Comparison of ENCODE assay signal across 8 mouse cellular contexts in the genomic region with DNA sequence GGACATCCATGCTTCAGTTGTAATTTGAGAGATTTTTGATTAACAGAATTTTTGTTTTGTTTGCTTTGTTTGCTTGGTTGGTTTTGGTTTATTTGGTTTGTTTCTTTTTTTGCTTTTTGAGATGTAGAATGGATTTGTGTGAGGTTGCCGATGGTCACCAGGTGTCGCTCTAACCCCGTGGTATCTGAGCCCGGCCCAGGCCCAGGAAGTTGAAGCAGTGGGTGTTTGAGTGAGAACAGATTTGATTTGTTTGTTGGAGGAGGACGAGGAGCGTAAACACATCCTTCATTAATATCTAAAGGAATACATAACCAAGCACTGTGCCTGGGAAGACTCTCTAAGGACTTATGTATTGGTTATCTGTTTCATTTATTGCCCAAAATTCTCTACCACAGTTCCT.
DNase-seq lines count a peak whose midpoint lies in the region; ATAC-seq and TF ChIP-seq lines count a peak whose summit lies in the region.

No protein-coding gene starts in this region.

- intact Hi-C loops in left cerebral cortex, postnatal 36 days (cut with DNase I): loop anchor here (2.0 to 5.0 kb wide), 3 partner anchors 400 to 773 kb away; no protein-coding TSS in a partner anchor

- 3% methylated on average over 6 of the region's 6 CpGs for WGBS in liver, embryonic 12.5 days (ENCODE audit: insufficient replicate concordance)
- 4% methylated on average over 6 of the region's 6 CpGs for WGBS in forebrain, embryonic 16.5 days
- WGBS in stomach, postnatal 0 days: 2% methylated on average over 6 of the region's 6 CpGs

- H3K36me3 ChIP-seq in liver, embryonic 12.5 days: no peaks in the 10 kb centered on the region
- no peaks in the 10 kb centered on the region for H3K36me3 ChIP-seq in forebrain, embryonic 16.5 days (ENCODE audit: control insufficient read depth, insufficient read depth)
- no peaks in the 10 kb centered on the region for H3K36me3 ChIP-seq in stomach, postnatal 0 days (ENCODE audit: control insufficient read depth, insufficient read depth, low read length)

- no peak overlapping the region for H3K27ac ChIP-seq in liver, embryonic 12.5 days
- H3K27ac ChIP-seq in forebrain, embryonic 16.5 days (ENCODE audit: low read length): no peak overlapping the region
- no peak overlapping the region for H3K27ac ChIP-seq in stomach, postnatal 0 days (replicated peaks)

- DNase-seq in liver: peak; percentile 37
- DNase-seq in cerebellum, adult 11-12 months: peak; percentile 34
- DNase-seq in left cerebral cortex, postnatal 36 days (ENCODE audit: low spot score in 2 of 2): peak; percentile 63 to 67
- peak; percentile 69 for DNase-seq in naive thymus-derived CD4-positive, alpha-beta T cell, adult 2 months (ENCODE audit: low read depth)
- peak; percentile 76 for DNase-seq in stomach, postnatal 0 days (ENCODE audit: low spot score)

- TF ChIP-seq EP300 in stomach, postnatal 0 days (optimal IDR thresholded peaks at IDR 0.05): no peak

- H3K9me3 ChIP-seq in liver, embryonic 12.5 days (replicated peaks): no peaks in the 10 kb centered on the region
- no peaks in the 10 kb centered on the region for H3K9me3 ChIP-seq in forebrain, embryonic 16.5 days (ENCODE audit: control insufficient read depth, low read length)
- H3K9me3 ChIP-seq in stomach, postnatal 0 days (ENCODE audit: control insufficient read depth, low read length): no peaks in the 10 kb centered on the region

- peak; percentile 92 for TF ChIP-seq CTCF in stomach, postnatal 0 days (IDR thresholded peaks at IDR 0.05; ENCODE audit: low read depth)

- no peak overlapping the region for H3K4me2 ChIP-seq in liver, embryonic 12.5 days
- peak overlapping the region; percentile 19; the same call in 1 of the 2 replicates for H3K4me2 ChIP-seq in forebrain, embryonic 16.5 days (ENCODE audit: low read length)
- H3K4me2 ChIP-seq in stomach, postnatal 0 days (replicated peaks; ENCODE audit: low read depth): no peak overlapping the region

- no peaks in the 10 kb centered on the region for H3K4me1 ChIP-seq in liver, embryonic 12.5 days
- H3K4me1 ChIP-seq in forebrain, embryonic 16.5 days (replicated peaks; ENCODE audit: control insufficient read depth, insufficient read depth, low read length): peaks cover 2% of the 10 kb centered on the region; the same call in 1 of the 2 replicates
- no peaks in the 10 kb centered on the region for H3K4me1 ChIP-seq in stomach, postnatal 0 days (replicated peaks; ENCODE audit: control insufficient read depth, insufficient read depth)

- H3K4me3 ChIP-seq in liver, embryonic 12.5 days: no peak overlapping the region
- H3K4me3 ChIP-seq in forebrain, embryonic 16.5 days (replicated peaks; ENCODE audit: low read length): no peak overlapping the region; the same call in 1 of the 2 replicates
- H3K4me3 ChIP-seq in stomach, postnatal 0 days (ENCODE audit: low read depth, low read length): no peak overlapping the region

- ATAC-seq in liver, embryonic 12.5 days: no peak
- ATAC-seq in forebrain, embryonic 16.5 days: peak; percentile 75; the same call in 1 of the 2 replicates
- ATAC-seq in inflammation-experienced regulatory T-cells, adult 6 months: peak; percentile 48
- ATAC-seq in stomach, postnatal 0 days (ENCODE audit: low FRiP score, low TSS enrichment): no peak

- no peak overlapping the region for H3K9ac ChIP-seq in liver, embryonic 12.5 days
- no peak overlapping the region for H3K9ac ChIP-seq in forebrain, embryonic 16.5 days (replicated peaks; ENCODE audit: low read depth, low read length)
- H3K9ac ChIP-seq in stomach, postnatal 0 days (ENCODE audit: low read length): no peak overlapping the region

- no peaks in the 10 kb centered on the region for H3K27me3 ChIP-seq in liver, embryonic 12.5 days (replicated peaks)
- 0 out of 2 replicates have a peak, but pooled peaks cover 3% of the 10 kb centered on the region for H3K27me3 ChIP-seq in forebrain, embryonic 16.5 days (replicated peaks; ENCODE audit: control insufficient read depth, insufficient read depth, low read length)
- no peaks in the 10 kb centered on the region for H3K27me3 ChIP-seq in stomach, postnatal 0 days (ENCODE audit: control insufficient read depth, insufficient read depth, low read length)

Comparison
In these comparisons a context has a peak if more than half of its experiments do, and no peak if none do; other contexts are left out.
1. ATAC-seq: peak in forebrain, embryonic 16.5 days (single experiment) and inflammation-experienced regulatory T-cells, adult 6 months (single experiment); none in liver, embryonic 12.5 days (single experiment) and stomach, postnatal 0 days (single experiment).
2. Peak in every context shown above with its lines, with median percentiles within 50 percentile points of each other: DNase-seq.